Mouse (Mus musculus) heart, adult 2 months (tissue): ENCODE results near the gene Sbk2.
A peak's percentile ranks its signal among the peaks of the same experiment; 100 is the strongest.

Experiments used
- EP300 ChIP-seq: fragments of 200-500 bp; IDR thresholded peaks from 2 replicates; pipeline ENCODE4 v1.6.1; 2011; ENCODE audit warnings: low read depth, low read length, control low read depth; ENCODE audit not compliant: insufficient read depth
- POLR2A ChIP-seq: fragments of 200-500 bp; IDR thresholded peaks from 2 replicates; pipeline ENCODE4 v1.6.1; 2011; ENCODE audit warnings: mild to moderate bottlenecking, low read depth, low read length, control low read depth; ENCODE audit not compliant: insufficient read depth

GRCm38 (mm10) chr7:4943223-4943815, 20.9 kb downstream of the Sbk2 start:
- TF ChIP-seq POLR2A (no peak), EP300 (peak; percentile 90)
